ENCODE assay signal across 8 mouse cellular contexts in the genomic region with DNA sequence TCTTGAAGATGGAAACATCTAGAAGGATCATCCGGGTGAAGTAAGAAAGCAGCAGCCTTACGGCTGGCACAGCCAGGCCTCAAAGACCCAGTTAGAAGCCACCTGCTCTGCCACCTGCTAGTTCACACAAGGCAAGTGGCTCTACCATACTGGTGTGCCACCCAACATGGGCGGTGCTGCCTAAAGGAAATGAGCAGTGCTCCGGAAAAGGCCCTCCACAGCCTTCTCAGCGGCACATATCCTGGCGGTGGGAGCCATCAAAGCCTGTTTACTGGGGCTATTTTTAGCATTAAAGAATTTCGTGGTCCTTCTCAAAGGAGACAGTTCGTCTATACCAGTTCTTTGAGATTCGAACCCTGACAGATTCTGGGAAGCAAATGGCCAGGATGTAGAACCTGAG. TPM values are rescaled to one million over a fixed set of nuclear protein-coding genes. Genes with fewer than 3 reads are reported as not detected.
A peak's percentile ranks its signal among the peaks of the same experiment; 100 is the strongest.
DNase-seq lines count a peak whose midpoint lies in the region; ATAC-seq lines count a peak whose summit lies in the region.

No protein-coding gene starts in this region.

- peak; percentile 65 for ATAC-seq in heart, embryonic 16.5 days (replicated peaks; ENCODE audit: extremely low read depth, insufficient read depth, low FRiP score)
- ATAC-seq in cerebellum, adult (ENCODE audit: insufficient number of reproducible peaks, low FRiP score, low TSS enrichment) = no peak

- no peak overlapping the region for H3K4me2 ChIP-seq in heart, embryonic 16.5 days (ENCODE audit: low read depth, low read length)

- H3K27me3 ChIP-seq in heart, embryonic 16.5 days (ENCODE audit: control insufficient read depth, insufficient read depth, low read length) = no peaks in the 10 kb centered on the region

- no peak overlapping the region for H3K4me3 ChIP-seq in heart, embryonic 16.5 days (ENCODE audit: low read length)

- DNase-seq in adrenal gland, adult 2 months = peak; percentile 36
- DNase-seq in adrenal gland, adult 18-20 months (ENCODE audit: low spot score in 2 of 2) = no peak
- DNase-seq in CD4-positive, CD25-positive, alpha-beta regulatory T cell, adult 2 months (ENCODE audit: low read depth, low spot score) = peak; percentile 66
- peak; percentile 32 to 50 for DNase-seq in kidney, postnatal 4 days
- peak; percentile 82 to 92 for DNase-seq in thymus, adult 18-20 months
- DNase-seq in urinary bladder, adult 18-20 months (ENCODE audit: low spot score in 2 of 2) = no peak

- H3K4me1 ChIP-seq in heart, embryonic 16.5 days (ENCODE audit: control insufficient read depth, insufficient read depth, low read length) = peaks cover 34% of the 10 kb centered on the region

- H3K27ac ChIP-seq in heart, embryonic 16.5 days (ENCODE audit: low read length) = peak overlapping the region; percentile 74

- H3K36me3 ChIP-seq in heart, embryonic 16.5 days (ENCODE audit: control insufficient read depth, insufficient read depth) = no peaks in the 10 kb centered on the region

- no peaks in the 10 kb centered on the region for H3K9me3 ChIP-seq in heart, embryonic 16.5 days (replicated peaks; ENCODE audit: control insufficient read depth, low read length)

- WGBS in heart, embryonic 16.5 days = 29% methylated on average over 9 of the region's 9 CpGs

- H3K9ac ChIP-seq in heart, embryonic 16.5 days (ENCODE audit: low read length) = no peak overlapping the region

RNA-seq across cellular contexts. Expression of a gene that starts 48.4 kb away (rescaled TPM):
- total RNA-seq in adrenal gland, adult 2 months (2021) = 100 to 1,000 TPM; 178 to 179 TPM
- 97.2 and 155 TPM in 2 replicates for polyA plus RNA-seq in adrenal gland, adult 2 months (2012; rRNA removed)
- total RNA-seq in adrenal gland, adult 18-20 months (2021) = 100 to 1,000 TPM; 176 to 200 TPM
- 7.9 and 8.2 TPM in 2 replicates for polyA plus RNA-seq in heart, embryonic 16.5 days (2015; fragmentation: Nextera tagmentation; extraction: Ambion mirVana)

Comparison
In these comparisons a context has a peak if more than half of its experiments do, and no peak if none do; other contexts are left out.
1. DNase-seq: peak in adrenal gland, adult 2 months (single experiment), CD4-positive, CD25-positive, alpha-beta regulatory T cell, adult 2 months (single experiment), kidney, postnatal 4 days (2 of 2) and thymus, adult 18-20 months (2 of 2); none in adrenal gland, adult 18-20 months (0 of 2) and urinary bladder, adult 18-20 months (0 of 2).